Mouse (Mus musculus) NIH3T3 (cell line): ENCODE data around the gene Tjp2.
"Not testable (repeated sequence)": the region's sequence is repeated elsewhere in the genome, so short reads cannot be mapped to it uniquely, and the experiment has no call there.

Experiments used
- DNase-seq: peaks from one replicate; pipeline ENCODE4 v3.0.0-alpha.2; 2012; ENCODE audit warnings: low read depth

The Tjp2 gene

GRCm38 (mm10) chr19:24224500-24225304 lies at the start of gene Tjp2:
Gene Tjp2 (minus strand): TSS chr19:24225030.
- peak; percentile 27 for DNase-seq

GRCm38 (mm10) chr19:24274281-24274680 lies 49.5 kb upstream of the Tjp2 start:
- DNase-seq: no peak

- DNase-seq: peak; percentile 97
Measured at GRCm38 (mm10) chr19:24271746-24272426, 47.1 kb upstream of the Tjp2 start.

GRCm38 (mm10) chr19:24271326-24271725 lies 46.5 kb upstream of the Tjp2 start:
- no peak for DNase-seq

- DNase-seq: no peak
Measured at GRCm38 (mm10) chr19:24268531-24268930, 43.7 kb upstream of the Tjp2 start.

GRCm38 (mm10) chr19:24266046-24266830 lies 41.4 kb upstream of the Tjp2 start:
- no peak for DNase-seq

- DNase-seq: peak; percentile 91
Measured at GRCm38 (mm10) chr19:24264991-24265390, 40.2 kb upstream of the Tjp2 start.

GRCm38 (mm10) chr19:24262736-24263135 lies 37.9 kb upstream of the Tjp2 start:
- DNase-seq: no peak

- DNase-seq: no peak
Measured at GRCm38 (mm10) chr19:24259390-24260351, 34.8 kb upstream of the Tjp2 start.

- no peak for DNase-seq
Measured at GRCm38 (mm10) chr19:24258368-24258767, 33.5 kb upstream of the Tjp2 start.

GRCm38 (mm10) chr19:24257962-24258361 lies 33.1 kb upstream of the Tjp2 start:
- DNase-seq: no peak

- DNase-seq: no peak
Measured at GRCm38 (mm10) chr19:24253657-24254260, 28.9 kb upstream of the Tjp2 start.

- no peak for DNase-seq
Measured at GRCm38 (mm10) chr19:24251869-24252268, 27.0 kb upstream of the Tjp2 start.

- no peak for DNase-seq
Measured at GRCm38 (mm10) chr19:24243340-24243739, 18.5 kb upstream of the Tjp2 start.

- DNase-seq: peak; percentile 25
Measured at GRCm38 (mm10) chr19:24241799-24242546, 17.1 kb upstream of the Tjp2 start.

- no peak for DNase-seq
Measured at GRCm38 (mm10) chr19:24241271-24241670, 16.4 kb upstream of the Tjp2 start.

- DNase-seq: no peak
Measured at GRCm38 (mm10) chr19:24238011-24238410, 13.2 kb upstream of the Tjp2 start.

- not testable (repeated sequence) for DNase-seq
Measured at GRCm38 (mm10) chr19:24232356-24232755, 7.5 kb upstream of the Tjp2 start.

- peak; percentile 17 for DNase-seq
Measured at GRCm38 (mm10) chr19:24225305-24225696, 471 bp upstream of the Tjp2 start.

- DNase-seq: no peak
Measured at GRCm38 (mm10) chr19:24223851-24224251, 979 bp downstream of the Tjp2 start.
